Mouse (Mus musculus) forebrain, embryonic 10.5 days (tissue): ENCODE results near the gene Tmc6. TPM values are rescaled to one million over a fixed set of nuclear protein-coding genes. Genes with fewer than 3 reads are reported as not detected.

Experiments
- DNase-seq: peaks from one replicate; pipeline ENCODE4 v3.0.0-alpha.2; 2017; ENCODE audit warnings: low spot score; ENCODE audit errors: extremely low spot score
- H3K27ac ChIP-seq: fragments of 300-500 bp; sonication (generic); 2 replicates; pipeline ENCODE4 v1.5.1; 2016; ENCODE audit warnings: mild to moderate bottlenecking
- H3K27me3 ChIP-seq: fragments of 300-500 bp; sonication (generic); 2 replicates; pipeline ENCODE4 v1.6.1; 2016; ENCODE audit warnings: mild to moderate bottlenecking; ENCODE audit not compliant: poor library complexity, severe bottlenecking
- H3K36me3 ChIP-seq: fragments of 300-500 bp; sonication (generic); replicated peaks from 2 replicates; pipeline ENCODE4 v1.6.1; 2016; ENCODE audit warnings: mild to moderate bottlenecking, moderate library complexity
- H3K4me1 ChIP-seq: fragments of 300-500 bp; sonication (generic); 2 replicates; pipeline ENCODE4 v1.6.1; 2016
- H3K4me3 ChIP-seq: fragments of 300-500 bp; sonication (generic); 2 replicates; pipeline ENCODE4 v1.5.1; 2016; ENCODE audit warnings: mild to moderate bottlenecking, moderate library complexity
- H3K9me3 ChIP-seq: fragments of 300-500 bp; sonication (generic); 2 replicates; pipeline ENCODE4 v1.6.1; 2016; ENCODE audit warnings: mild to moderate bottlenecking, moderate library complexity
- WGBS: fragments of 180-500 bp; shearing (Covaris S2); methylation state at CpG from one replicate; pipeline ENCODE4 v1.1.7; 2016; 5-methylcytosine and 5-hydroxymethylcytosine counted together
- polyA plus RNA-seq: library from polyadenylated mRNA; unstranded; fragments of >200 nt; fragmentation: Nextera tagmentation; extraction: Ambion mirVana; gene quantifications from 2 replicates; pipeline ENCODE4 v1.2.1, GENCODE M21; 2016

Tmc6 gene
- polyA plus RNA-seq, 1 experiment from 2014 or later, result 12.2 TPM

DNA sequence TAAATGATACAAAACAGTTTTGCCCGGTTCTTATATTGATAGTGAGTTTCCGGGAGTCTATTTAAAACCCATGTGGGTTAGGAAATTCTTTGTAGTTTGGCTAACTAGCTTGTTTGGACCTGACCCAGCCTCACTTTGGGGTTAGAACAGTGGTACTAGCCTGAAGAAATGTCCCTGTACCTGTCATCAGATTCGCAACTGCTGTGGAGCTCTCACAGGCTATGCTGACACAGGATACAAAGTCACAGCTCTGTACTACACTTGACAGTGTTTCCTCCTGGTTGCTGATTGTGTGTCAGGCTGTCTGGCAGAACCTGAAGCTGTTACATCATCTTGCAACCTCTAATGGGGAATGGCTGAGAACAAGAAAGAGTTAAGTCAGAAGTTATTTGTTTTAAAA, 52.7 kb downstream of the Tmc6 start:
- Histone ChIP-seq H3K4me1 (no peaks in the 10 kb centered on the region), H3K36me3 (peaks cover 41% of the 10 kb centered on the region), H3K27ac (no peak overlapping the region), H3K27me3 (no peaks in the 10 kb centered on the region), H3K9me3 (no peaks in the 10 kb centered on the region), H3K4me3 (no peak overlapping the region)
- 98% methylated on average over 3 of the region's 3 CpGs for WGBS
- no peak for DNase-seq

DNA sequence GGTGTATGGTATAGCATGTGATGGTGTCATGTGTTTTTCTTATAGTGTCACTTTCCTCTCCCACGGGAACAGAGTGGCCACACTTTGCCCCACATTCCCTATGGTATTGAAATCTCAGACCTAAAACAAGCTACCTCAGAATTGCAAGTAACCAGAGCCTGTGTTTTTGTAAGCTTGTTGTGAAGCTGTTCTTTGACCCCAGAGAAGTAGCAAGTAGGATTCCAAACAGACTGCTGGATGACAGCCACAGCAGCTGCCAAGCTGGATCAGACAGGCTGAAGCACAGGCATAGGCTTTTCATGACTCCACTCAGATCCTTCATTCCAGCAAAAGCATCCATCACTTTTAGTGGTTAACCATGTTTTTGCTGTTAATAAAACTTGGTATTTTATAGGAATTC, 53.2 kb downstream of the Tmc6 start:
- Histone ChIP-seq H3K4me1 (no peaks in the 10 kb centered on the region), H3K36me3 (peaks cover 39% of the 10 kb centered on the region), H3K4me3 (no peak overlapping the region), H3K27ac (no peak overlapping the region), H3K27me3 (no peaks in the 10 kb centered on the region), H3K9me3 (no peaks in the 10 kb centered on the region)
- 85% methylated on average over 1 of the region's 1 CpGs for WGBS
- no peak for DNase-seq

DNA sequence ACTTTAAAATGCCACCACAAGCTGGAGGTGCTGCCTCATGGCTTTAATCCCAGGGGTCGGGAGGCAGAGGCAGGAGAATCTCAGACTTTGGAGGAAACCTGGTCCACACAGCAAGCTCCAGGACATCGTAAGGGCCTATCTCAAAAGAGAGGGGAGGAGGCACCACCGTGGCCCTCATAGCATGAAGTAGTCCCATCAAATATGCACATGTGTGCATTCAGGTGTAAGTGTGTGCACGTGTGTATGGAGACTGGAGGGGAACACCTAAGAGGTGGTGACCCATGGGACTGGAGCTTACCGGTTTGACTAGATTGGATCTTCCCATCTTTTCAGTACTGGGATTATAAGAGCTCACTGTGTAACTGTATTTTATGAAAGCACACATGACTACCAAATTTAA, 53.8 kb downstream of the Tmc6 start:
- Histone ChIP-seq H3K9me3 (no peaks in the 10 kb centered on the region), H3K27me3 (no peaks in the 10 kb centered on the region), H3K4me1 (no peaks in the 10 kb centered on the region), H3K36me3 (peaks cover 39% of the 10 kb centered on the region), H3K27ac (no peak overlapping the region), H3K4me3 (no peak overlapping the region)
- 91% methylated on average over 5 of the region's 5 CpGs for WGBS
- no peak for DNase-seq

DNA sequence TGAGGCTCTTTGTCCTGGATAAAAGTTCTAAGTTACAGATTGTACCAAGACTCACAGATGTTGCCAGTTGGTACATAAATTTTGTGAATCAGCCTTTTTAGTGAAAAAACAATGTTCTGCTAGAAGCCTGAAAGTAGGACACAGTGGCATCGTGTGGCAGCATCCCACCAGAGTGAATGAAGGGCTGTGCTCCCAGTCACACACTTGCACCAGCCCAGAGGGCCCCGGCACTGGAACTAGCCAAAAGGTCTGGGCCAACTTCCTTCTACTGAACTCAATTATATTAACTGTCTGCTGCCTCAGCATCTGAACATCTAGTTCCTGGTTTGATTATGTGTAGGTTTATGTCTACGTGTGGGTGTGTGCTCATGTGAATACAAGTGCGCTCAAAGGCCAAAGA, 55.0 kb downstream of the Tmc6 start:
- Histone ChIP-seq H3K4me1 (no peaks in the 10 kb centered on the region), H3K27me3 (no peaks in the 10 kb centered on the region), H3K4me3 (no peak overlapping the region), H3K27ac (no peak overlapping the region), H3K9me3 (no peaks in the 10 kb centered on the region), H3K36me3 (peaks cover 39% of the 10 kb centered on the region)
- DNase-seq, result no peak
- WGBS, result 95% methylated on average over 4 of the region's 4 CpGs

DNA sequence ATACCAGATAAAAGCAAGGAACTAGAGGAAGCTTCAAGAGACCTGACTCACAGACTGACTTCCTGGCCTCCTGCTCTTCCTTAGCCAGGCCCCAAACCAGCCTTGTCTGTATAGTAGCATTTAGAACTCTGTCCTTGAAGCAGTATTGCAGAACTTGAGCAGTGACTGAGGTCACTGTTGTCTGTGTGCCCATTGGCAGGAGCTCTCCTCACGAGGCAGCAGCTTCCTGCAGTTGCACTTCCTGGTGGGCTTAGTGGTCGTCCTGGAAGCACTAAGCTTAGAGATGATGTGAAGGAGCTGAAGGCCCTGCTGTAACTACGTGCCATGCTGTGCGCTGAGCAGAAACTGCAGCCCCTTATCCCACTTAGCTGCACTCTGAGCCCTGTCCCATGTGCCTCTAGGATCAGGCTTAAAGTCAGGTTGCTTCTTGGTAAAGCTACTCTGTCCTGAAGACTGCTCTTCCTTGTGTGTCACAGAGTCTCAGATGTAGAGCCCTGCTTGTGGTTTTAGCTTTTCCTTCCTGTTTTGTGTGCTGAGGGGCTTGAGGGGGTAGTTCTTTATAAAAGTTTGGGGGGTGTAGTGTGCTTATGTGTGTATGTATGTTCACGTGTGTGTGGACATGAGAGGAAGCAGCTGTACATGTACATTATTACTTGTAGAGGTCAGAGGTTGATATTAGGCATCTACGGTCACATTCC, 57.2 kb downstream of the Tmc6 start:
- Histone ChIP-seq H3K4me3 (no peak overlapping the region), H3K27ac (no peak overlapping the region), H3K4me1 (no peaks in the 10 kb centered on the region), H3K9me3 (no peaks in the 10 kb centered on the region), H3K27me3 (no peaks in the 10 kb centered on the region), H3K36me3 (peaks cover 60% of the 10 kb centered on the region)
- no peak for DNase-seq
- WGBS, result 84% methylated on average over 6 of the region's 6 CpGs

DNA sequence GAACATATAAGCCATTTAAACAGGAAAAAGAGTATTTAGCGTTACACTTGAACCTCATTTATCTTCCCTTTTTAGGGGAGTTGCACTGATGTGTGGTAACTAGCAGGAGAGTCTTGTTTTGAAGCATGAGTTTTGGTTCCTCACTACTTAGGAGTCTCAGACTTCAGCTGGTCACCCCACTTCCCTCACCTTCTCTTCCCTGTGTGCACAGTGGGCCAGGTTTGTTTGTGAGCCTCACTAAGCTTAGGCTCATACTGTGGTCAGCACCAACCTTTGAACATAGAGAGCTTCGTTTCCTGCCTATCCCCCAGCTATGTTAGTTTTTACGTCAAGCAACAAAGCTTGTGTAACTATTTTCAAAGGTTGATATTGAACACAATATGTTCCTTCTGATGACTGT, 63.2 kb downstream of the Tmc6 start:
- H3K4me1 ChIP-seq, result no peaks in the 10 kb centered on the region
- H3K4me3 ChIP-seq, result no peak overlapping the region
- H3K36me3 ChIP-seq, result peaks cover 98% of the 10 kb centered on the region
- no peaks in the 10 kb centered on the region for H3K27me3 ChIP-seq
- no peak for DNase-seq
- no peaks in the 10 kb centered on the region for H3K9me3 ChIP-seq
- no peak overlapping the region for H3K27ac ChIP-seq
- 94% methylated on average over 3 of the region's 3 CpGs for WGBS

Other genes with a start within 250 kb of the Tmc6 start
- gene Tnrc6c, start 127.9 kb downstream of the Tmc6 start, polyA plus RNA-seq, result 11.3 and 12.0 TPM in 2 replicates
- gene Tmc8, start 122 bp downstream of the Tmc6 start, polyA plus RNA-seq, result 1.4 and 1.5 TPM in 2 replicates
- 1.8 and 3.2 TPM in 2 replicates for gene 6030468B19Rik, start 15.5 kb upstream of the Tmc6 start, polyA plus RNA-seq
- gene Gm20708, start 27.5 kb upstream of the Tmc6 start, polyA plus RNA-seq, result 0.17 and 0.58 TPM in 2 replicates
- gene Syngr2, start 27.5 kb upstream of the Tmc6 start, polyA plus RNA-seq, result 36.9 and 38.0 TPM in 2 replicates
- gene Afmid, start 43.7 kb upstream of the Tmc6 start, polyA plus RNA-seq, result 4.0 and 4.8 TPM in 2 replicates
- 167 and 178 TPM in 2 replicates for gene Tk1, start 43.9 kb upstream of the Tmc6 start, polyA plus RNA-seq
- 412 and 424 TPM in 2 replicates for gene Birc5, start 67.1 kb upstream of the Tmc6 start, polyA plus RNA-seq
- gene Tmem235, start 78.6 kb upstream of the Tmc6 start, polyA plus RNA-seq, result not detected in 2 replicates
- gene Tha1, start 91.3 kb upstream of the Tmc6 start, polyA plus RNA-seq, result 4.4 and 6.4 TPM in 2 replicates
- 13.6 and 14.7 TPM in 2 replicates for gene Socs3, start 187.8 kb upstream of the Tmc6 start, polyA plus RNA-seq
- 43.8 and 44.7 TPM in 2 replicates for gene Pgs1, start 204.1 kb upstream of the Tmc6 start, polyA plus RNA-seq